Mouse (Mus musculus): ENCODE results near the gene Tmeff1.

- TF ChIP-seq CTCF (IDR thresholded peaks at IDR 0.05; ENCODE audit: borderline replicate concordance, extremely low read depth, insufficient read depth, insufficient read length) (no peak), POLR2A (IDR thresholded peaks at IDR 0.05; ENCODE audit: borderline replicate concordance, extremely low read depth, insufficient read depth, insufficient read length, poor library complexity, severe bottlenecking) (no peak)
These were observed 54.5 kb downstream of the Tmeff1 start for GRCm38 (mm10) chr4:48639503-48639902.

Measured in brain, embryonic 14.5 days (tissue).